Mouse (Mus musculus) hindbrain, embryonic 12.5 days (tissue): ENCODE measurements at regions not wholly inside any gene's neighbourhood (a gene's known extent, or its start where the extent isn't known, plus 50 kb on each side); places are given as distances from the start of the nearest gene placed in this dataset.

Experiments
- ATAC-seq: fragments of 200-750 bp; cut with Nextera tagmentation; 2 replicates; pipeline ENCODE4 v1.8.0; 2017; ENCODE audit warnings: moderate TSS enrichment; ENCODE audit not compliant: low FRiP score
- H3K27ac ChIP-seq: fragments of 300-500 bp; sonication (generic); 2 replicates; pipeline ENCODE4 v1.5.1; 2016; ENCODE audit warnings: mild to moderate bottlenecking
- H3K27me3 ChIP-seq: fragments of 300-500 bp; sonication (generic); 2 replicates; pipeline ENCODE4 v1.6.1; 2016; ENCODE audit warnings: mild to moderate bottlenecking
- H3K36me3 ChIP-seq: fragments of 300-500 bp; sonication (generic); 2 replicates; pipeline ENCODE4 v1.6.1; 2016; ENCODE audit warnings: mild to moderate bottlenecking
- H3K4me1 ChIP-seq: fragments of 300-500 bp; sonication (generic); 2 replicates; pipeline ENCODE4 v1.6.1; 2016
- H3K4me2 ChIP-seq: fragments of 300-500 bp; sonication (generic); replicated peaks from 2 replicates; pipeline ENCODE4 v1.6.1; 2016; ENCODE audit warnings: mild to moderate bottlenecking
- H3K4me3 ChIP-seq: fragments of 300-500 bp; sonication (generic); 2 replicates; pipeline ENCODE4 v1.5.1; 2016; ENCODE audit warnings: mild to moderate bottlenecking
- H3K9ac ChIP-seq: fragments of 300-500 bp; sonication (generic); 2 replicates; pipeline ENCODE4 v1.6.1; 2016; ENCODE audit warnings: mild to moderate bottlenecking, moderate library complexity
- H3K9me3 ChIP-seq: fragments of 300-500 bp; sonication (generic); replicated peaks from 2 replicates; pipeline ENCODE4 v1.6.1; 2016; ENCODE audit warnings: mild to moderate bottlenecking
- WGBS: fragments of 180-500 bp; shearing (Covaris S2); methylation state at CpG from one replicate; pipeline ENCODE4 v1.1.7; 2016; 5-methylcytosine and 5-hydroxymethylcytosine counted together

DNA sequence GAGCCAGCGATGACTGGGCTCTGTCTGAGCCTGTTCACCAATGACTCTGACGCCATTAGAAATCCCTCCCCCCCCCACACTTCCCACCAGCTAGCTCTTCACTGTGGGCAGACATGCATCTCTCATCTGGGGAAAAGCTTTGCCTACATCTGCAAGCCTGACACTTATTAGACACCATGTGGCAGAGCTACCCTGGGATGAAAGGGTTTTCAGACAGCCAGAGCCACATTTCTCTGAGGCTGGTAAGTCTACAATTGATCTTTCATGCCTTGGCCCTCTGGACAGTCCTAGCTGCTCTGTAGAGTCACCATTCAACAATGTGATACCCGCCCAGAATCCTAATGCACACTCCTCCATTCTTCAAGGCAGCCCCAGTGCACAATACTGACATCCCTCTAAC lies 72.8 kb upstream of the Rgma start:
- 33% methylated on average over 3 of the region's 3 CpGs for WGBS
- H3K4me1 ChIP-seq: peaks cover 40% of the 10 kb centered on the region
- H3K27me3 ChIP-seq: no peaks in the 10 kb centered on the region
- H3K27ac ChIP-seq: peak overlapping the region; percentile 79
- no peak overlapping the region for H3K9ac ChIP-seq
- no peaks in the 10 kb centered on the region for H3K36me3 ChIP-seq
- H3K4me3 ChIP-seq: no peak overlapping the region
- H3K4me2 ChIP-seq: no peak overlapping the region
- no peaks in the 10 kb centered on the region for H3K9me3 ChIP-seq
- ATAC-seq: peak; percentile 82

- 0 out of 2 replicates have a peak overlapping the region, but pooled peaks have one; percentile 17 for H3K27ac ChIP-seq
- H3K4me3 ChIP-seq: no peak overlapping the region
- H3K9me3 ChIP-seq: no peaks in the 10 kb centered on the region
- H3K9ac ChIP-seq: no peak overlapping the region
- no peak overlapping the region for H3K4me2 ChIP-seq
- ATAC-seq: no peak
- no peaks in the 10 kb centered on the region for H3K36me3 ChIP-seq
- no peaks in the 10 kb centered on the region for H3K27me3 ChIP-seq
- WGBS: 20% methylated on average over 9 of the region's 9 CpGs
- H3K4me1 ChIP-seq: peaks cover 46% of the 10 kb centered on the region
These were observed 71.5 kb upstream of the Rgma start for GRCm38 (mm10) chr7:73303818-73304217.

DNA sequence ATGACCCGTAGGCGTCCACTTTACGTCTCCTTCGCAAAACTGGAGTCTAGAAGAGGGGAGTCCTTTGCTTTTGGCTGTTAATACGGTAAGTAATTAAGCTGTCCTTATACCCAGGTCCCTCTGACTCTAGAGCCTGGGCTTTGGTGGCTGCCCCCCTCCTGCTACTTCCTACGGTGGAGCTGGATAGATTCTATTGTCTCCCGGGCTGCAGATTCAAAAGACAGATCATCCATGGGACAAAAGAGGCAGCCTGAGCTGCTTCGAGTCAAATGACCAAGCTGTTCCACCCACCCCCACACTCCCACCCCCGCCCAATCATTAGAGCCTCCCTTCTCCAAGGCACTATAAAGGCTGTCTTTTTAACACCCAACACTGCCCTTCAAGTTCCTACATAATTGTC lies 70.5 kb upstream of the Rgma start:
- Histone ChIP-seq H3K4me1 (peaks cover 46% of the 10 kb centered on the region), H3K9ac (no peak overlapping the region), H3K27ac (peak overlapping the region; percentile 62), H3K4me3 (no peak overlapping the region), H3K27me3 (no peaks in the 10 kb centered on the region), H3K4me2 (peak overlapping the region; percentile 26; the same call in 1 of the 2 replicates), H3K36me3 (no peaks in the 10 kb centered on the region), H3K9me3 (no peaks in the 10 kb centered on the region)
- WGBS: 7% methylated on average over 9 of the region's 9 CpGs
- peak; percentile 72 for ATAC-seq

GRCm38 (mm10) chr7:73305286-73305975 lies 69.9 kb upstream of the Rgma start:
- Histone ChIP-seq H3K27ac (peak overlapping the region; percentile 62), H3K9me3 (no peaks in the 10 kb centered on the region), H3K4me2 (peak overlapping the region; percentile 26), H3K36me3 (no peaks in the 10 kb centered on the region), H3K4me1 (peaks cover 46% of the 10 kb centered on the region), H3K27me3 (no peaks in the 10 kb centered on the region), H3K4me3 (no peak overlapping the region), H3K9ac (no peak overlapping the region)
- no peak for ATAC-seq
- WGBS: 12% methylated on average over 14 of the region's 14 CpGs

- 47% methylated on average over 6 of the region's 6 CpGs for WGBS
- peak overlapping the region; percentile 62; the same call in 1 of the 2 replicates for H3K27ac ChIP-seq
- no peak overlapping the region for H3K4me2 ChIP-seq
- H3K4me3 ChIP-seq: no peak overlapping the region
- no peaks in the 10 kb centered on the region for H3K36me3 ChIP-seq
- H3K27me3 ChIP-seq: no peaks in the 10 kb centered on the region
- no peak overlapping the region for H3K9ac ChIP-seq
- ATAC-seq: no peak
- H3K4me1 ChIP-seq: peaks cover 46% of the 10 kb centered on the region
- no peaks in the 10 kb centered on the region for H3K9me3 ChIP-seq
These were observed 69.0 kb upstream of the Rgma start for GRCm38 (mm10) chr7:73306296-73306695.

GRCm38 (mm10) chr7:73306728-73307127 lies 68.6 kb upstream of the Rgma start:
- peaks cover 46% of the 10 kb centered on the region for H3K4me1 ChIP-seq
- no peak for ATAC-seq
- no peak overlapping the region for H3K27ac ChIP-seq
- 38% methylated on average over 5 of the region's 5 CpGs for WGBS
- no peak overlapping the region for H3K9ac ChIP-seq
- H3K4me3 ChIP-seq: no peak overlapping the region
- H3K27me3 ChIP-seq: no peaks in the 10 kb centered on the region
- H3K9me3 ChIP-seq: no peaks in the 10 kb centered on the region
- H3K36me3 ChIP-seq: no peaks in the 10 kb centered on the region
- no peak overlapping the region for H3K4me2 ChIP-seq

- Histone ChIP-seq H3K4me2 (no peak overlapping the region), H3K36me3 (no peaks in the 10 kb centered on the region), H3K4me3 (no peak overlapping the region), H3K9me3 (no peaks in the 10 kb centered on the region), H3K9ac (no peak overlapping the region), H3K27me3 (no peaks in the 10 kb centered on the region), H3K4me1 (peaks cover 41% of the 10 kb centered on the region), H3K27ac (peak overlapping the region; percentile 26)
- no peak for ATAC-seq
- WGBS: 30% methylated on average over 13 of the region's 13 CpGs
These were observed 67.5 kb upstream of the Rgma start for GRCm38 (mm10) chr7:73307586-73308490.

DNA sequence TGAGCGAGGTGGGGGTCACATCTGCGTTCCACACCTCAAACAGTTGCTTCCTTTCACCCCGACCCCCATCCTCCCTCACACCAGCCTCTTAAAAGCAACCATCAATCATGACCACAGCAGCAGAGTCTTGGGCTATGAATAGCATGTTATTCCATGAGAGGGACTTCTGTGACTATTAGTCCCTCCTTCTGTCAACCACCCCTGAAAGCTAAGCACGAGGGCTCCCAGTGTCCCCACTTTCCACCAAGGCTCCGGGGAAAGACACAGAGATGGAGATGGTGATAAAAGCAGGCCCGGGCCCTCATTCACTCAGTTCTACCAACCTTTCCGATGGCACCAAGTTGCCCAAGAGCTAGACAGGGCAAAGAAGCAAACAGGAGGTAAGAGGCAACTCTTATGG lies 66.3 kb upstream of the Rgma start:
- Histone ChIP-seq H3K36me3 (no peaks in the 10 kb centered on the region), H3K4me3 (no peak overlapping the region), H3K9ac (no peak overlapping the region), H3K27ac (peak overlapping the region; percentile 30; the same call in 1 of the 2 replicates), H3K4me1 (peaks cover 36% of the 10 kb centered on the region), H3K4me2 (no peak overlapping the region), H3K9me3 (no peaks in the 10 kb centered on the region), H3K27me3 (no peaks in the 10 kb centered on the region)
- no peak for ATAC-seq
- 51% methylated on average over 7 of the region's 7 CpGs for WGBS

- no peaks in the 10 kb centered on the region for H3K9me3 ChIP-seq
- ATAC-seq: no peak
- 95% methylated on average over 10 of the region's 10 CpGs for WGBS
- H3K4me3 ChIP-seq: no peak overlapping the region
- H3K4me1 ChIP-seq: peaks cover 28% of the 10 kb centered on the region
- no peak overlapping the region for H3K4me2 ChIP-seq
- no peak overlapping the region for H3K9ac ChIP-seq
- H3K27me3 ChIP-seq: no peaks in the 10 kb centered on the region
- no peaks in the 10 kb centered on the region for H3K36me3 ChIP-seq
- H3K27ac ChIP-seq: no peak overlapping the region
These were observed 65.3 kb upstream of the Rgma start for GRCm38 (mm10) chr7:73310056-73310455.

- 98% methylated on average over 15 of the region's 15 CpGs for WGBS
- Histone ChIP-seq H3K27me3 (no peaks in the 10 kb centered on the region), H3K36me3 (no peaks in the 10 kb centered on the region), H3K4me2 (no peak overlapping the region), H3K27ac (no peak overlapping the region), H3K9ac (no peak overlapping the region), H3K4me1 (peaks cover 23% of the 10 kb centered on the region), H3K4me3 (no peak overlapping the region), H3K9me3 (no peaks in the 10 kb centered on the region)
- no peak for ATAC-seq
These were observed 64.7 kb upstream of the Rgma start for GRCm38 (mm10) chr7:73310581-73311136.

GRCm38 (mm10) chr7:73315555-73315954 lies 59.8 kb upstream of the Rgma start:
- ATAC-seq: no peak
- Histone ChIP-seq H3K27ac (no peak overlapping the region), H3K9ac (no peak overlapping the region), H3K4me3 (no peak overlapping the region), H3K36me3 (no peaks in the 10 kb centered on the region), H3K4me2 (no peak overlapping the region), H3K9me3 (no peaks in the 10 kb centered on the region), H3K27me3 (no peaks in the 10 kb centered on the region), H3K4me1 (peaks cover 3% of the 10 kb centered on the region; the same call in 1 of the 2 replicates)
- 84% methylated on average over 3 of the region's 3 CpGs for WGBS

DNA sequence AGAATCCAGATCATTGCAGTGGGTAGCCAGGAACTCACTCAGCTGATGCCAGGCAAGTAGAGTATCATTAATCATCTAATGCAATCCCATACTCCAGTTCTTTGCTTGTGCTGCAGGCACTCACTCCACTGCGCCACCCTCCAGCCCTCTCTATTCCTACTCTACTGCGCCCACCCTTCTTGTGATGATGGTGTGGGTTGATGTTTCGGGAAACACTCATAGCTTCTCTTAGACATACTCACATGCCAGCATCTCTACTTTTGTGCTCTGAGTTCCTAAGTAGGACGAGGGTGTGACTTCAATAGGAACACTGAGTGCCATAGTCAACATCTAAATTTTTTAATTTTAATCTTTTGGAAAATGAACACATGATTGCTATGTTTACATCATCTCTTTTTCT lies 57.7 kb upstream of the Rgma start:
- no peak for ATAC-seq
- 90% methylated on average over 4 of the region's 4 CpGs for whole genome bisulfite sequencing
- H3K4me2 ChIP-seq: no peak overlapping the region
- H3K4me1 ChIP-seq: peaks cover 3% of the 10 kb centered on the region; the same call in 1 of the 2 replicates
- H3K9ac ChIP-seq: no peak overlapping the region
- H3K4me3 ChIP-seq: no peak overlapping the region
- H3K36me3 ChIP-seq: no peaks in the 10 kb centered on the region
- H3K27me3 ChIP-seq: no peaks in the 10 kb centered on the region
- no peaks in the 10 kb centered on the region for H3K9me3 ChIP-seq
- H3K27ac ChIP-seq: no peak overlapping the region
